Mouse (Mus musculus) stomach, postnatal 0 days (tissue): ENCODE data around the gene Ppara.

Source experiments
- CTCF ChIP-seq: IDR thresholded peaks from 2 replicates; pipeline ENCODE4 v1.5.1; 2016; ENCODE audit warnings: antibody characterized with exemption, low read depth, mild to moderate bottlenecking, moderate library complexity
- EP300 ChIP-seq: optimal IDR thresholded peaks from 2 replicates; pipeline ENCODE3; 2016; ENCODE audit warnings: antibody characterized with exemption

GRCm38 (mm10) chr15:85748466-85748865 is 13.7 kb downstream of the Ppara start:
- TF ChIP-seq CTCF (no peak), EP300 (no peak)
